Mouse (Mus musculus): Measurements from ENCODE around the gene Tsen15. TPM values are rescaled to one million over a fixed set of nuclear protein-coding genes. Genes with fewer than 3 reads are reported as not detected.
A peak's percentile ranks its signal among the peaks of the same experiment; 100 is the strongest.

Gene Tsen15
- polyA plus RNA-seq, 1 experiment from 2014 or later, result 105 TPM

GRCm38 (mm10) chr1:152369139-152369538 is 17.3 kb downstream of the Tsen15 start:
- no peaks in the 10 kb centered on the region for H3K9me3 ChIP-seq (ENCODE audit: control insufficient read depth, low read length)
- H3K4me1 ChIP-seq (ENCODE audit: control insufficient read depth, insufficient read depth, low read length), result no peaks in the 10 kb centered on the region
- no peak overlapping the region for H3K4me3 ChIP-seq (ENCODE audit: low read depth, low read length)
- no peaks in the 10 kb centered on the region for H3K36me3 ChIP-seq (ENCODE audit: control insufficient read depth, insufficient read depth, low read length)
- no peak overlapping the region for H3K9ac ChIP-seq (ENCODE audit: low read length)
- 25% methylated on average over 4 of the region's 4 CpGs for WGBS
- H3K4me2 ChIP-seq (ENCODE audit: low read depth, severe bottlenecking), result no peak overlapping the region
- DNase-seq (ENCODE audit: low spot score), result peak; percentile 60
- no peak overlapping the region for H3K27ac ChIP-seq (replicated peaks; ENCODE audit: low read depth, low read length)
- H3K27me3 ChIP-seq (ENCODE audit: control insufficient read depth, insufficient read depth, low read length), result no peaks in the 10 kb centered on the region
- no peak for ATAC-seq (ENCODE audit: insufficient number of reproducible peaks, low FRiP score, low TSS enrichment, low read depth)

- Histone ChIP-seq H3K4me1 (ENCODE audit: control insufficient read depth, insufficient read depth, low read length) (no peaks in the 10 kb centered on the region), H3K4me2 (ENCODE audit: low read depth, severe bottlenecking) (no peak overlapping the region), H3K27me3 (ENCODE audit: control insufficient read depth, insufficient read depth, low read length) (no peaks in the 10 kb centered on the region), H3K4me3 (ENCODE audit: low read depth, low read length) (no peak overlapping the region), H3K36me3 (ENCODE audit: control insufficient read depth, insufficient read depth, low read length) (no peaks in the 10 kb centered on the region), H3K9me3 (ENCODE audit: control insufficient read depth, low read length) (no peaks in the 10 kb centered on the region), H3K27ac (replicated peaks; ENCODE audit: low read depth, low read length) (no peak overlapping the region), H3K9ac (ENCODE audit: low read length) (no peak overlapping the region)
- no peak for ATAC-seq (ENCODE audit: insufficient number of reproducible peaks, low FRiP score, low TSS enrichment, low read depth)
- WGBS, result 60% methylated on average over 13 of the region's 13 CpGs
- peak; percentile 32 for DNase-seq (ENCODE audit: low spot score)
These were observed 18.0 kb downstream of the Tsen15 start for GRCm38 (mm10) chr1:152368311-152369088.

- Histone ChIP-seq H3K9me3 (ENCODE audit: control insufficient read depth, low read length) (no peaks in the 10 kb centered on the region), H3K36me3 (ENCODE audit: control insufficient read depth, insufficient read depth, low read length) (no peaks in the 10 kb centered on the region), H3K9ac (ENCODE audit: low read length) (no peak overlapping the region), H3K4me2 (ENCODE audit: low read depth, severe bottlenecking) (no peak overlapping the region), H3K4me3 (ENCODE audit: low read depth, low read length) (no peak overlapping the region), H3K27ac (replicated peaks; ENCODE audit: low read depth, low read length) (no peak overlapping the region), H3K4me1 (ENCODE audit: control insufficient read depth, insufficient read depth, low read length) (no peaks in the 10 kb centered on the region), H3K27me3 (ENCODE audit: control insufficient read depth, insufficient read depth, low read length) (no peaks in the 10 kb centered on the region)
- WGBS, result 82% methylated on average over 4 of the region's 4 CpGs
- ATAC-seq (ENCODE audit: insufficient number of reproducible peaks, low FRiP score, low TSS enrichment, low read depth) (no peak), DNase-seq (ENCODE audit: low spot score) (no peak)
These were observed 29.8 kb downstream of the Tsen15 start for GRCm38 (mm10) chr1:152356721-152357120.

- no peak for ATAC-seq (ENCODE audit: insufficient number of reproducible peaks, low FRiP score, low TSS enrichment, low read depth)
These were observed 38.5 kb downstream of the Tsen15 start for GRCm38 (mm10) chr1:152347946-152348345.

GRCm38 (mm10) chr1:152324024-152324423 is 62.5 kb downstream of the Tsen15 start:
- H3K27me3 ChIP-seq (ENCODE audit: control insufficient read depth, insufficient read depth, low read length), result no peaks in the 10 kb centered on the region
- WGBS, result 87% methylated on average over 6 of the region's 6 CpGs
- no peaks in the 10 kb centered on the region for H3K4me1 ChIP-seq (ENCODE audit: control insufficient read depth, insufficient read depth, low read length)
- ATAC-seq (ENCODE audit: insufficient number of reproducible peaks, low FRiP score, low TSS enrichment, low read depth) (no peak), DNase-seq (ENCODE audit: low spot score) (no peak)
- H3K27ac ChIP-seq (replicated peaks; ENCODE audit: low read depth, low read length), result no peak overlapping the region
- no peak overlapping the region for H3K9ac ChIP-seq (ENCODE audit: low read length)
- H3K36me3 ChIP-seq (ENCODE audit: control insufficient read depth, insufficient read depth, low read length), result no peaks in the 10 kb centered on the region
- H3K9me3 ChIP-seq (ENCODE audit: control insufficient read depth, low read length), result no peaks in the 10 kb centered on the region
- H3K4me3 ChIP-seq (ENCODE audit: low read depth, low read length), result no peak overlapping the region
- H3K4me2 ChIP-seq (ENCODE audit: low read depth, severe bottlenecking), result no peak overlapping the region

More at GRCm38 (mm10) chr1:152347946-152348345, 38.5 kb downstream of the Tsen15 start:
- Histone ChIP-seq H3K9me3 (ENCODE audit: control insufficient read depth, low read length) (no peaks in the 10 kb centered on the region), H3K4me2 (ENCODE audit: low read depth, severe bottlenecking) (no peak overlapping the region), H3K36me3 (ENCODE audit: control insufficient read depth, insufficient read depth, low read length) (no peaks in the 10 kb centered on the region), H3K4me3 (ENCODE audit: low read depth, low read length) (no peak overlapping the region), H3K27me3 (ENCODE audit: control insufficient read depth, insufficient read depth, low read length) (no peaks in the 10 kb centered on the region), H3K9ac (ENCODE audit: low read length) (no peak overlapping the region), H3K4me1 (ENCODE audit: control insufficient read depth, insufficient read depth, low read length) (no peaks in the 10 kb centered on the region), H3K27ac (replicated peaks; ENCODE audit: low read depth, low read length) (no peak overlapping the region)
- DNase-seq (ENCODE audit: low spot score), result no peak

Other genes with a start within 250 kb of the Tsen15 start
- gene Colgalt2, start 13.1 kb upstream of the Tsen15 start, polyA plus RNA-seq (2014; fragmentation: Nextera tagmentation; extraction: Ambion mirVana), result 1.6 and 3.0 TPM in 2 replicates